Mouse (Mus musculus): ENCODE measurements at regions not wholly inside any gene's neighbourhood (a gene's known extent, or its start where the extent isn't known, plus 50 kb on each side); places are given as distances from the start of the nearest gene placed in this dataset.
"Not testable (repeated sequence)": the region's sequence is repeated elsewhere in the genome, so short reads cannot be mapped to it uniquely, and the experiment has no call there.

- no peak for DNase-seq
These were observed 946.3 kb upstream of the Cypt12 start for GRCm38 (mm10) chr3:17001871-17002270.

- DNase-seq: peak; percentile 5
These were observed 945.1 kb upstream of the Cypt12 start for GRCm38 (mm10) chr3:17003136-17003535.

GRCm38 (mm10) chr3:17014184-17015048, 933.8 kb upstream of the Cypt12 start:
- no peak for DNase-seq

GRCm38 (mm10) chr3:17050811-17051210, 897.4 kb upstream of the Cypt12 start:
- DNase-seq: no peak

- not testable (repeated sequence) for DNase-seq
These were observed 889.8 kb upstream of the Cypt12 start for GRCm38 (mm10) chr3:17058381-17058780.

GRCm38 (mm10) chr3:17106261-17106660, 841.9 kb upstream of the Cypt12 start:
- DNase-seq: peak; percentile 15
